Mouse (Mus musculus) thymus, adult 2 months (tissue): Measurements from ENCODE around the gene Slc16a10.

Experiments used
- CTCF ChIP-seq: fragments of 200-500 bp; IDR thresholded peaks from 2 replicates; pipeline ENCODE4 v1.5.1; 2012; ENCODE audit warnings: mild to moderate bottlenecking, control low read depth, low read length, moderate library complexity, borderline replicate concordance; ENCODE audit not compliant: control insufficient read depth, poor library complexity, insufficient read depth; ENCODE audit errors: extremely low read depth
- POLR2A ChIP-seq: fragments of 200-500 bp; IDR thresholded peaks from 2 replicates; pipeline ENCODE4 v1.6.1; 2012; ENCODE audit warnings: mild to moderate bottlenecking, low read length, control low read depth, moderate library complexity; ENCODE audit not compliant: control insufficient read depth, poor library complexity, insufficient read depth; ENCODE audit errors: extremely low read depth

DNA sequence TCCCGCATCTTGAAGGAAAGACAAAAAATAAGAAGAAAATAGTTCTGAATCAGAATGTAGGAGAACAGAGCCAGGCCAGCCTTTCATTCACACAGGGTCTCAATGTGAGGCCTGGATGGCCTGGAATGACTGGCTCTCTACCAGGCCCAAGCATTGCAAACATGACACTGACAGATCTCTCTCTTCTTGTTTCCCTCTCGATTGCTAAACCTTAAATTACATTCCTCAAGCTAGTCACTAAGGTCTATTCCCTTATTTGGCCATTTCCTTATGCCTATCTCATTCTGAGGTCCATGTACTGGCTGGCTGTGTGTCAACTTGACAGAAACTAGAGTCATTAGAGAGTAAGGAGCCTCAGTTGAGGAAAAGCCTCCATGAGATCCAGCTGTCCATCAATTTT lies 38.0 kb upstream of the Slc16a10 start:
- TF ChIP-seq CTCF (no peak), POLR2A (no peak)
